Mouse (Mus musculus): Measurements from ENCODE around the gene Gsg1.
A peak's percentile ranks its signal among the peaks of the same experiment; 100 is the strongest.

Gsg1 gene

GRCm38 (mm10) chr6:135254153-135254552 is at the start of gene Gsg1:
TSS of gene Gsg1 (minus strand) at chr6:135254351.
- no peak for DNase-seq (ENCODE audit: low spot score in 2 of 2)

- no peak for DNase-seq (ENCODE audit: low spot score in 2 of 2)
Measured at GRCm38 (mm10) chr6:135302421-135303125, 48.4 kb upstream of the Gsg1 start.

GRCm38 (mm10) chr6:135300469-135300868 is 46.3 kb upstream of the Gsg1 start:
- no peak for DNase-seq (ENCODE audit: low spot score in 2 of 2)

GRCm38 (mm10) chr6:135299024-135299550 is 44.9 kb upstream of the Gsg1 start:
- DNase-seq (ENCODE audit: low spot score in 2 of 2), result no peak

GRCm38 (mm10) chr6:135297570-135297969 is 43.4 kb upstream of the Gsg1 start:
- no peak for DNase-seq (ENCODE audit: low spot score in 2 of 2)

- peak in 1 of 2 experiments; percentile 14 for DNase-seq (ENCODE audit: low spot score in 2 of 2)
Measured at GRCm38 (mm10) chr6:135296267-135296666, 42.1 kb upstream of the Gsg1 start.

- DNase-seq (ENCODE audit: low spot score in 2 of 2), result peak in 1 of 2 experiments; percentile 20
Measured at GRCm38 (mm10) chr6:135295082-135295861, 41.1 kb upstream of the Gsg1 start.

GRCm38 (mm10) chr6:135294150-135294549 is 40.0 kb upstream of the Gsg1 start:
- no peak for DNase-seq (ENCODE audit: low spot score in 2 of 2)

GRCm38 (mm10) chr6:135292391-135292790 is 38.2 kb upstream of the Gsg1 start:
- no peak for DNase-seq (ENCODE audit: low spot score in 2 of 2)

GRCm38 (mm10) chr6:135279856-135280255 is 25.7 kb upstream of the Gsg1 start:
- no peak for DNase-seq (ENCODE audit: low spot score in 2 of 2)

- DNase-seq (ENCODE audit: low spot score in 2 of 2), result no peak
Measured at GRCm38 (mm10) chr6:135279286-135279685, 25.1 kb upstream of the Gsg1 start.

GRCm38 (mm10) chr6:135278302-135278701 is 24.2 kb upstream of the Gsg1 start:
- DNase-seq (ENCODE audit: low spot score in 2 of 2), result no peak

- no peak for DNase-seq (ENCODE audit: low spot score in 2 of 2)
Measured at GRCm38 (mm10) chr6:135276474-135277295, 22.5 kb upstream of the Gsg1 start.

GRCm38 (mm10) chr6:135275231-135275630 is 21.1 kb upstream of the Gsg1 start:
- no peak for DNase-seq (ENCODE audit: low spot score in 2 of 2)

GRCm38 (mm10) chr6:135273066-135273465 is 18.9 kb upstream of the Gsg1 start:
- DNase-seq (ENCODE audit: low spot score in 2 of 2), result no peak

GRCm38 (mm10) chr6:135271761-135272160 is 17.6 kb upstream of the Gsg1 start:
- no peak for DNase-seq (ENCODE audit: low spot score in 2 of 2)

GRCm38 (mm10) chr6:135269626-135270025 is 15.5 kb upstream of the Gsg1 start:
- DNase-seq (ENCODE audit: low spot score in 2 of 2), result no peak

- DNase-seq (ENCODE audit: low spot score in 2 of 2), result no peak
Measured at GRCm38 (mm10) chr6:135268392-135268791, 14.2 kb upstream of the Gsg1 start.

GRCm38 (mm10) chr6:135267221-135267620 is 13.1 kb upstream of the Gsg1 start:
- no peak for DNase-seq (ENCODE audit: low spot score in 2 of 2)

- DNase-seq (ENCODE audit: low spot score in 2 of 2), result no peak
Measured at GRCm38 (mm10) chr6:135266056-135266455, 11.9 kb upstream of the Gsg1 start.

GRCm38 (mm10) chr6:135264136-135264535 is 10.0 kb upstream of the Gsg1 start:
- DNase-seq (ENCODE audit: low spot score in 2 of 2), result no peak

GRCm38 (mm10) chr6:135262565-135262964 is 8.4 kb upstream of the Gsg1 start:
- DNase-seq (ENCODE audit: low spot score in 2 of 2), result no peak
